Mouse (Mus musculus): ENCODE measurements around the gene Snrnp40. TPM values are rescaled to one million over a fixed set of nuclear protein-coding genes. Genes with fewer than 3 reads are reported as not detected.
A peak's percentile ranks its signal among the peaks of the same experiment; 100 is the strongest.

Gene Snrnp40
- total and polyA plus RNA-seq, 3 experiments = 108 to 184 (median 128) TPM

- Histone ChIP-seq H3K27ac (ENCODE audit: insufficient read depth, low read depth) (no peak overlapping the region), H3K4me1 (ENCODE audit: control insufficient read depth in 1 of 2, insufficient read depth in 2 of 2) (peaks cover 13 to 30% of the 10 kb centered on the region in 2 experiments), H3K36me3 (replicated peaks in 1 of 2; ENCODE audit: control insufficient read depth in 1 of 2, insufficient read depth in 1 of 2, low read length in 1 of 2) (peaks cover 34 to 57% of the 10 kb centered on the region in 2 experiments), H3K9ac (ENCODE audit: insufficient read depth, low read depth) (no peak overlapping the region), H3K9me3 (replicated peaks; ENCODE audit: low read length) (no peaks in the 10 kb centered on the region), H3K4me3 (replicated peaks in 1 of 3; ENCODE audit: low read depth in 2 of 3, low read length in 2 of 3, poor library complexity in 1 of 3) (no peak overlapping the region), H3K27me3 (replicated peaks) (no peaks in the 10 kb centered on the region), H3K79me2 (replicated peaks; ENCODE audit: control insufficient read depth, extremely low read depth, insufficient read depth, poor library complexity, severe bottlenecking) (no peaks in the 10 kb centered on the region; the same call in 1 of the 2 replicates), H3K4me2 (ENCODE audit: insufficient read depth, low read depth, poor library complexity, severe bottlenecking) (no peak overlapping the region)
- DNase-seq (ENCODE audit: extremely low read depth) = peak; percentile 37
- dilution Hi-C loops (cut with MboI; ENCODE audit: extremely low pct_ligation_motif_present, extremely low pct_unique_long_range_greater_than_20kb, low sequenced_read_pairs) = no loop called here
- in situ Hi-C loops (cut with MboI; ENCODE audit: low pct_ligation_motif_present, low pct_unique_long_range_greater_than_20kb, low sequenced_read_pairs) = no loop called here
- no peak for TF ChIP-seq HCFC1 (IDR thresholded peaks at IDR 0.05; ENCODE audit: low read depth, low read length)
- TF ChIP-seq RAD21 (IDR thresholded peaks at IDR 0.05; ENCODE audit: low read depth, low read length) = peak; percentile 71
- TF ChIP-seq ZMIZ1 (IDR thresholded peaks at IDR 0.05; ENCODE audit: low read depth, low read length) = no peak
- no peak for TF ChIP-seq CHD1 (IDR thresholded peaks at IDR 0.05; ENCODE audit: low read depth, low read length)
- TF ChIP-seq ZKSCAN1 (IDR thresholded peaks at IDR 0.05; ENCODE audit: borderline replicate concordance, low read depth, low read length) = no peak
- TF ChIP-seq RCOR1 (conservative IDR thresholded peaks at IDR 0.05; ENCODE audit: low read depth, low read length) = no peak
- no peak for TF ChIP-seq POLR2AphosphoS2 (IDR thresholded peaks at IDR 0.05; ENCODE audit: low read depth, low read length)
- peak; percentile 87 for TF ChIP-seq SMC3 (IDR thresholded peaks at IDR 0.05; ENCODE audit: low read depth, low read length)
- TF ChIP-seq KAT2A (IDR thresholded peaks at IDR 0.05; ENCODE audit: insufficient replicate concordance, low read length) = no peak
- no peak for TF ChIP-seq MYC (IDR thresholded peaks at IDR 0.05; ENCODE audit: low read depth, low read length)
- TF ChIP-seq BHLHE40 (IDR thresholded peaks at IDR 0.05; ENCODE audit: low read depth, low read length) = no peak
- TF ChIP-seq TCF12 (IDR thresholded peaks at IDR 0.05; ENCODE audit: low read depth, low read length) = no peak
- no peak for TF ChIP-seq POLR2A (IDR thresholded peaks at IDR 0.05; ENCODE audit: low read depth, low read length)
- no peak for TF ChIP-seq ZC3H11A (IDR thresholded peaks at IDR 0.05; ENCODE audit: low read depth, low read length)
- TF ChIP-seq MEF2A (IDR thresholded peaks at IDR 0.05; ENCODE audit: borderline replicate concordance, low read depth, low read length) = no peak
- no peak for TF ChIP-seq USF1 (IDR thresholded peaks at IDR 0.05; ENCODE audit: low read depth, low read length)
- no peak for TF ChIP-seq MXI1 (IDR thresholded peaks at IDR 0.05; ENCODE audit: low read depth, low read length)
- TF ChIP-seq ELF1 (IDR thresholded peaks at IDR 0.05; ENCODE audit: low read depth, low read length) = no peak
- TF ChIP-seq JUN (IDR thresholded peaks at IDR 0.05; ENCODE audit: insufficient read depth, low read depth, low read length) = no peak
- no peak for TF ChIP-seq GABPA (IDR thresholded peaks at IDR 0.05; ENCODE audit: insufficient replicate concordance, low read depth, low read length)
- TF ChIP-seq CTCF (conservative IDR thresholded peaks at IDR 0.05 in 1 of 2, IDR thresholded peaks at IDR 0.05 in 1 of 2; ENCODE audit: low read depth in 2 of 2, low read length in 2 of 2) = peak in 1 of 2 experiments; percentile 74; a peak in 2 of 4 replicates
These were observed 31.3 kb downstream of the Snrnp40 start for GRCm38 (mm10) chr4:130391265-130391664.

Other genes with a start within 250 kb of the Snrnp40 start
- not detected in 2 replicates for gene Hcrtr1, start 220.8 kb upstream of the Snrnp40 start, total RNA-seq (2012; rRNA removed)
- not detected in 2 replicates for gene Hcrtr1, start 220.8 kb upstream of the Snrnp40 start, total RNA-seq (2014; rRNA removed)
- gene Hcrtr1, start 220.8 kb upstream of the Snrnp40 start, polyA plus RNA-seq (2012; ENCODE audit: insufficient read length, low read depth) = not detected in 2 replicates
- gene Tinagl1, start 185.0 kb upstream of the Snrnp40 start, total RNA-seq (2012; rRNA removed) = not detected in 2 replicates
- not detected in 2 replicates for gene Tinagl1, start 185.0 kb upstream of the Snrnp40 start, total RNA-seq (2014; rRNA removed)
- gene Tinagl1, start 185.0 kb upstream of the Snrnp40 start, polyA plus RNA-seq (2012; ENCODE audit: insufficient read length, low read depth) = not detected in 2 replicates
- not detected in 2 replicates for gene Gm853, start 137.7 kb upstream of the Snrnp40 start, total RNA-seq (2012; rRNA removed)
- gene Gm853, start 137.7 kb upstream of the Snrnp40 start, total RNA-seq (2014; rRNA removed) = not detected in 2 replicates
- gene Gm853, start 137.7 kb upstream of the Snrnp40 start, polyA plus RNA-seq (2012; ENCODE audit: insufficient read length, low read depth) = not detected in 2 replicates
- 0.08 TPM in 1 of 2 replicates, not detected in the other for gene Serinc2, start 80.9 kb upstream of the Snrnp40 start, total RNA-seq (2012; rRNA removed)
- not detected in 2 replicates for gene Serinc2, start 80.9 kb upstream of the Snrnp40 start, total RNA-seq (2014; rRNA removed)
- 0.20 TPM in 1 of 2 replicates, not detected in the other for gene Serinc2, start 80.9 kb upstream of the Snrnp40 start, polyA plus RNA-seq (2012; ENCODE audit: insufficient read length, low read depth)
- not detected in 2 replicates for gene Fabp3, start 51.5 kb upstream of the Snrnp40 start, total RNA-seq (2012; rRNA removed)
- not detected in 2 replicates for gene Fabp3, start 51.5 kb upstream of the Snrnp40 start, total RNA-seq (2014; rRNA removed)
- 0.38 TPM in 1 of 2 replicates, not detected in the other for gene Fabp3, start 51.5 kb upstream of the Snrnp40 start, polyA plus RNA-seq (2012; ENCODE audit: insufficient read length, low read depth)
- not detected in 2 replicates for gene Gm10570, start 51.5 kb upstream of the Snrnp40 start, total RNA-seq (2012; rRNA removed)
- gene Gm10570, start 51.5 kb upstream of the Snrnp40 start, total RNA-seq (2014; rRNA removed) = not detected in 2 replicates
- not detected in 2 replicates for gene Gm10570, start 51.5 kb upstream of the Snrnp40 start, polyA plus RNA-seq (2012; ENCODE audit: insufficient read length, low read depth)
- gene Zcchc17, start 189 bp upstream of the Snrnp40 start, total RNA-seq (2012; rRNA removed) = 31.7 and 42.6 TPM in 2 replicates
- 51.8 and 54.8 TPM in 2 replicates for gene Zcchc17, start 189 bp upstream of the Snrnp40 start, total RNA-seq (2014; rRNA removed)
- 67.7 and 87.4 TPM in 2 replicates for gene Zcchc17, start 189 bp upstream of the Snrnp40 start, polyA plus RNA-seq (2012; ENCODE audit: insufficient read length, low read depth)
- gene Nkain1, start 214.0 kb downstream of the Snrnp40 start, total RNA-seq (2012; rRNA removed) = 18.4 and 19.6 TPM in 2 replicates
- 3.1 and 5.5 TPM in 2 replicates for gene Nkain1, start 214.0 kb downstream of the Snrnp40 start, total RNA-seq (2014; rRNA removed)
- gene Nkain1, start 214.0 kb downstream of the Snrnp40 start, polyA plus RNA-seq (2012; ENCODE audit: insufficient read length, low read depth) = 23.1 TPM in 2 replicates

Measured in CH12.LX (cell line).